Mouse (Mus musculus) liver, embryonic 14.5 days (tissue): ENCODE data around the gene Fkbp8.

Experiments
- CTCF ChIP-seq: IDR thresholded peaks from 2 replicates; pipeline ENCODE4 v1.5.1; 2016; ENCODE audit warnings: antibody characterized with exemption, low read depth, control low read depth
- EP300 ChIP-seq: IDR thresholded peaks from 2 replicates; pipeline ENCODE4 v1.6.1; 2016; ENCODE audit warnings: antibody characterized with exemption, low read depth

DNA sequence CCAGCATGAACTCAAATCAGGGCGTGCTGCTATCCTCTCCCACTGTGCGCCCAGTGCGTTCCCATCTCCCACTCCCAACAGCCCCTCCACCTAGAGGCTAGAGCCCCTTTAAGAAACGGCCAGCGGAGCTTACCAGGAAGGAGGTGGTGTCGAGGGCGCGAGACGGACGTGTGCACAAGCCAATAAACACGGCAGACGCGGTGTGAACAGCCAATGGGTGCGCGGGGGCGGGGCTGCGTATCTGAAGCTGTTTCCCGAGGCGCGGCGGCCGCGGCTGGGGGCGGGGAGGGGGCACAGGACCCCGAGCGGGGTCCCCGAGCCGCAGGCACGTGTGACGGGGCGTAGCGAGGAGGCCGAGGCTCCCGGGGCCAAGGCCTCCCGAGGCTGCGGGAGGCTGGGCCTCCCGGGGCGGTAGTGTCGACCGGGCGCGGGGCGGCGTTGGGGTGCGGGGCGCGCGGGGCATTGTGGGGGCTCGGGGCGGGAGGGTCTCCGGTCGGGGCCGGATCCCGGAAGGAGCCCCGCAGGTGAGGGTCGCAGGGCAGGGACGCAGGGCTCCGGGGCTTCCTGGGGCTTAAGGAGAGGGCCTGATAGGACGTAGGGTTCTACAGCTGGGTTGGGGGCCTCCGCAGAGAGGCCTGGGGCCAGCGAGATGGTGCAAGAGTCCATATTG lies at the start of gene Fkbp8, which contains the start of gene Kxd1:
- TF ChIP-seq CTCF (peak; percentile 28; the same call in 1 of the 2 replicates), EP300 (peak; percentile 51; the same call in 1 of the 2 replicates)
